Mouse (Mus musculus) CD4-positive helper T cell, adult 2 months (primary cell): ENCODE measurements around the gene Ccdc110.

Experiments used
- DNase-seq: peaks from one replicate; pipeline ENCODE4 v3.0.0-alpha.2; 2012; ENCODE audit warnings: low read depth, missing footprints, low spot score

Ccdc110 gene

GRCm38 (mm10) chr8:45934582-45935014 is at the start of gene Ccdc110:
Gene Ccdc110, plus strand, starts transcription at chr8:45934619.
- peak; percentile 83 for DNase-seq

- DNase-seq, result no peak
Measured at GRCm38 (mm10) chr8:45885202-45885685, 49.2 kb upstream of the Ccdc110 start, which contains the start of gene Pdlim3. Gene Pdlim3, plus strand, starts transcription at chr8:45885461.

GRCm38 (mm10) chr8:45885775-45886174 is 48.6 kb upstream of the Ccdc110 start:
- no peak for DNase-seq

GRCm38 (mm10) chr8:45889737-45890136 is 44.7 kb upstream of the Ccdc110 start:
- no peak for DNase-seq

GRCm38 (mm10) chr8:45896590-45896989 is 37.8 kb upstream of the Ccdc110 start:
- no peak for DNase-seq

GRCm38 (mm10) chr8:45899783-45900182 is 34.6 kb upstream of the Ccdc110 start:
- DNase-seq, result no peak

- no peak for DNase-seq
Measured at GRCm38 (mm10) chr8:45901626-45902025, 32.8 kb upstream of the Ccdc110 start.

- DNase-seq, result no peak
Measured at GRCm38 (mm10) chr8:45903659-45904058, 30.8 kb upstream of the Ccdc110 start.

GRCm38 (mm10) chr8:45905591-45906250 is 28.7 kb upstream of the Ccdc110 start:
- no peak for DNase-seq

- no peak for DNase-seq
Measured at GRCm38 (mm10) chr8:45906251-45906619, 28.2 kb upstream of the Ccdc110 start.

GRCm38 (mm10) chr8:45913707-45914106 is 20.7 kb upstream of the Ccdc110 start:
- DNase-seq, result no peak

- no peak for DNase-seq
Measured at GRCm38 (mm10) chr8:45916496-45916895, 17.9 kb upstream of the Ccdc110 start.

GRCm38 (mm10) chr8:45917040-45917679 is 17.3 kb upstream of the Ccdc110 start:
- DNase-seq, result no peak

- DNase-seq, result no peak
Measured at GRCm38 (mm10) chr8:45918891-45919290, 15.5 kb upstream of the Ccdc110 start.

GRCm38 (mm10) chr8:45920392-45920791 is 14.0 kb upstream of the Ccdc110 start:
- no peak for DNase-seq

- no peak for DNase-seq
Measured at GRCm38 (mm10) chr8:45922116-45922515, 12.3 kb upstream of the Ccdc110 start.

GRCm38 (mm10) chr8:45936986-45937385 is 2.6 kb downstream of the Ccdc110 start:
- no peak for DNase-seq

GRCm38 (mm10) chr8:45946283-45946682 is 11.9 kb downstream of the Ccdc110 start:
- no peak for DNase-seq

GRCm38 (mm10) chr8:45950622-45951021 is 16.2 kb downstream of the Ccdc110 start:
- DNase-seq, result no peak

GRCm38 (mm10) chr8:45970894-45971293 is 36.5 kb downstream of the Ccdc110 start:
- no peak for DNase-seq

GRCm38 (mm10) chr8:45973988-45974505 is 39.6 kb downstream of the Ccdc110 start:
- no peak for DNase-seq

- peak; percentile 98 for DNase-seq
Measured at GRCm38 (mm10) chr8:45975126-45975836, 40.9 kb downstream of the Ccdc110 start, which contains the start of the genes 1700029J07Rik and Ufsp2. Gene 1700029J07Rik, minus strand, starts transcription at chr8:45975252. Gene Ufsp2, plus strand, starts transcription at chr8:45975528.
